Mouse (Mus musculus): Measurements from ENCODE around the gene Zfhx3. TPM values are rescaled to one million over a fixed set of nuclear protein-coding genes. Genes with fewer than 3 reads are reported as not detected.

Gene Zfhx3
- total and polyA plus RNA-seq, 3 experiments = 0.23 to 2.5 TPM; not detected in 1

DNA sequence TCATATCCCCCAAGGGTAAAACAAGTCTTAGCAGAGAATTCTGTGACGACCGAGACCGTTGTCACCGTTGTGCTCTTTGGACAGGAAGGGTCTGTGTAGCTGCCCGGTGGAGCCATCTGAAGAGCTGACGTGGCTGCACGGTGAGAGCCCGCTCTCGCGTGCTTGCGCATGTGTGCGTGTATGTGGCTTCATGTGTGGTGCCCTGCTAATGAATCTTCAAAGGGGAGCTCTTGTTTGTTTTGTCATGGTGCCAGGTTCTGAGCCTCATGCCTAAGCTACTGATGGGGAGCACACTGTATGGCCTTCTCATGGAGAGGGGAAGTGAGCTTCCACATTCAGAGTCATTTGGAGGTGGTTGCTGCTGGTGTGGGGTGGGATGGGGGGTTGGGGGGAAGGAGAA is 835.6 kb downstream of the Zfhx3 start:
- Histone ChIP-seq H3K9me3 (replicated peaks; ENCODE audit: insufficient read depth, low read length) (no peaks in the 10 kb centered on the region), H3K4me1 (ENCODE audit: control insufficient read depth in 1 of 2, insufficient read depth in 2 of 2, low read length in 2 of 2) (no peaks in the 10 kb centered on the region), H3K4me3 (ENCODE audit: control insufficient read depth in 1 of 2, insufficient read depth in 1 of 2, low read depth in 2 of 2, low read length in 2 of 2) (no peak overlapping the region), H3K36me3 (ENCODE audit: control insufficient read depth in 1 of 2, insufficient read depth in 2 of 2, low read length in 2 of 2) (no peaks in the 10 kb centered on the region), H3K79me2 (ENCODE audit: control insufficient read depth, insufficient read depth, low read length, poor library complexity) (no peaks in the 10 kb centered on the region), H3K9ac (ENCODE audit: control insufficient read depth, low read depth, low read length, poor library complexity, severe bottlenecking) (no peak overlapping the region), H3K27me3 (ENCODE audit: control insufficient read depth in 1 of 2, insufficient read depth in 2 of 2, low read length in 2 of 2) (no peaks in the 10 kb centered on the region), H3K27ac (ENCODE audit: control insufficient read depth, low read depth, low read length) (no peak overlapping the region)
- DNase-seq (ENCODE audit: low read depth, low spot score) = peak; percentile 9
- TF ChIP-seq EP300 (IDR thresholded peaks at IDR 0.05; ENCODE audit: low read depth in 1 of 2, low read length in 2 of 2) (no peak), RAD21 (IDR thresholded peaks at IDR 0.05; ENCODE audit: low read depth, low read length) (no peak)

DNA sequence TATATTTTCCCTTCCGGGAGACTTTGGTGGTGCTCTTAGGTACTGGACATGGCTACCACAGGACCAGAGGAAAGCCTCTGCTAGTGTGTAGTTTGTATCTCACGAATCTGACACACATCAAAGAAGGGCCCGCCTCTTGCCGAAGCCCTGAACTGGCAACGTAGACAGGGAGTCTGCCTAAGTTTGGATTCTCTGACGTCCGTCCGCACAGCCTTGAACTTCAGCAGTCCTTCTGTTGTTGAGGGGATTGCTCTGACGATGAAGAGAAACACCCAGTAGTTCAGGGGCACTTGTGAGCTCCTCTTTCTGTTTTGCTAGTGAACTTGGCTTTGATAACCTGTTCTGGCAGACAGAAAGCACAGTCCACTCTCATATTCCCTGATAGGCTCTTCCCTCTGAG is 836.1 kb downstream of the Zfhx3 start:
- H3K79me2 ChIP-seq (ENCODE audit: control insufficient read depth, insufficient read depth, low read length, poor library complexity) = no peaks in the 10 kb centered on the region
- H3K4me1 ChIP-seq (ENCODE audit: control insufficient read depth in 1 of 2, insufficient read depth in 2 of 2, low read length in 2 of 2) = no peaks in the 10 kb centered on the region
- no peak overlapping the region for H3K27ac ChIP-seq (ENCODE audit: control insufficient read depth, low read depth, low read length)
- no peak for DNase-seq (ENCODE audit: low read depth, low spot score)
- H3K9me3 ChIP-seq (replicated peaks; ENCODE audit: insufficient read depth, low read length) = no peaks in the 10 kb centered on the region
- H3K9ac ChIP-seq (ENCODE audit: control insufficient read depth, low read depth, low read length, poor library complexity, severe bottlenecking) = no peak overlapping the region
- no peak overlapping the region for H3K4me3 ChIP-seq (ENCODE audit: control insufficient read depth in 1 of 2, insufficient read depth in 1 of 2, low read depth in 2 of 2, low read length in 2 of 2)
- TF ChIP-seq ZC3H11A (IDR thresholded peaks at IDR 0.05; ENCODE audit: low read depth, low read length) (no peak), MAFK (IDR thresholded peaks at IDR 0.05; ENCODE audit: borderline replicate concordance, low read depth, low read length) (no peak), GATA1 (IDR thresholded peaks at IDR 0.05; ENCODE audit: low read depth, low read length) (no peak), SIN3A (IDR thresholded peaks at IDR 0.05; ENCODE audit: low read length) (no peak), MAX (IDR thresholded peaks at IDR 0.05; ENCODE audit: low read length) (no peak), MXI1 (IDR thresholded peaks at IDR 0.05; ENCODE audit: low read depth, low read length) (no peak), RAD21 (IDR thresholded peaks at IDR 0.05; ENCODE audit: low read depth, low read length) (no peak)
- no peaks in the 10 kb centered on the region for H3K36me3 ChIP-seq (ENCODE audit: control insufficient read depth in 1 of 2, insufficient read depth in 2 of 2, low read length in 2 of 2)
- H3K27me3 ChIP-seq (ENCODE audit: control insufficient read depth in 1 of 2, insufficient read depth in 2 of 2, low read length in 2 of 2) = no peaks in the 10 kb centered on the region

DNA sequence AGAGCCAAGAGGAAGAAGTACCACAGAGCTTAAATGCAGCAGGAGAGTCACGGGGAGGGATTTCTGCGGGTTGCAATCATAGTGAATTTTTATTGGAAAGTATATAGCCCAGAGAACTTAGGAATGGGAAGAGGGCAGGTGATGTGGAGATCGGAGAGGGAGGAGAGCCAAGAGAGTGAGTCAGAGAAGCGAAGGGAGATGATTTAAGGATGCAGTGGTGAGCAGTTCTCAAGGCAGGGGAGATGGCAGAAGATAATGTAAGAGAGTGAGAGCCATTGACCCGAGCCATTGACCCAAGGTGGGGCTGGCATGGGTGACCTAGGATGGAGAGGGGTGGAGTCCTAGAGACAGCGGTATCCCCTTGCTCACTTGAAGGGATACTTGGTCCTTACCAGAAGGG is 838.3 kb downstream of the Zfhx3 start:
- Histone ChIP-seq H3K9me3 (replicated peaks; ENCODE audit: insufficient read depth, low read length) (no peaks in the 10 kb centered on the region), H3K4me1 (ENCODE audit: control insufficient read depth in 1 of 2, insufficient read depth in 2 of 2, low read length in 2 of 2) (no peaks in the 10 kb centered on the region), H3K4me3 (ENCODE audit: control insufficient read depth in 1 of 2, insufficient read depth in 1 of 2, low read depth in 2 of 2, low read length in 2 of 2) (no peak overlapping the region), H3K79me2 (ENCODE audit: control insufficient read depth, insufficient read depth, low read length, poor library complexity) (no peaks in the 10 kb centered on the region), H3K27ac (ENCODE audit: control insufficient read depth, low read depth, low read length) (no peak overlapping the region), H3K36me3 (ENCODE audit: control insufficient read depth in 1 of 2, insufficient read depth in 2 of 2, low read length in 2 of 2) (no peaks in the 10 kb centered on the region), H3K27me3 (ENCODE audit: control insufficient read depth in 1 of 2, insufficient read depth in 2 of 2, low read length in 2 of 2) (no peaks in the 10 kb centered on the region), H3K9ac (ENCODE audit: control insufficient read depth, low read depth, low read length, poor library complexity, severe bottlenecking) (no peak overlapping the region)
- no peak for TF ChIP-seq CTCF (IDR thresholded peaks at IDR 0.05 in 2 of 3, conservative IDR thresholded peaks at IDR 0.05 in 1 of 3; ENCODE audit: control insufficient read depth in 1 of 3, insufficient read depth in 1 of 3, low read depth in 2 of 3, low read length in 3 of 3, poor library complexity in 1 of 3, severe bottlenecking in 1 of 3)
- TF ChIP-seq POLR2AphosphoS2 (IDR thresholded peaks at IDR 0.05; ENCODE audit: low read length) = no peak
- no peak for TF ChIP-seq KAT2A (conservative IDR thresholded peaks at IDR 0.05; ENCODE audit: low read depth, low read length)
- TF ChIP-seq NRF1 (IDR thresholded peaks at IDR 0.05; ENCODE audit: insufficient read depth, low read depth, low read length, poor library complexity, severe bottlenecking) = no peak
- no peak for TF ChIP-seq POLR2AphosphoS5 (IDR thresholded peaks at IDR 0.05; ENCODE audit: borderline replicate concordance, low read depth, low read length)
- no peak for TF ChIP-seq ZKSCAN1 (IDR thresholded peaks at IDR 0.05; ENCODE audit: low read depth, low read length)
- no peak for TF ChIP-seq JUND (IDR thresholded peaks at IDR 0.05; ENCODE audit: low read depth, low read length)
- TF ChIP-seq POLR2A (IDR thresholded peaks at IDR 0.05; ENCODE audit: control insufficient read depth in 1 of 2, insufficient read depth in 1 of 2, low read depth in 1 of 2, low read length in 2 of 2, poor library complexity in 1 of 2) = no peak
- DNase-seq (ENCODE audit: low read depth, low spot score) = no peak

Measured in MEL (cell line).